Mouse (Mus musculus) liver, adult 2 months (tissue): ENCODE results near the gene AY358078. TPM values are rescaled to one million over a fixed set of nuclear protein-coding genes. Genes with fewer than 3 reads are reported as not detected.
"Not testable (repeated sequence)": the region's sequence is repeated elsewhere in the genome, so short reads cannot be mapped to it uniquely, and the experiment has no call there.

Source experiments
- DNase-seq: peaks from one replicate; pipeline ENCODE4 v3.0.0-alpha.2; 2011; ENCODE audit warnings: low read depth, low spot score; ENCODE audit errors: extremely low read depth
- H3K27ac ChIP-seq: fragments of 200-500 bp; replicated peaks from 2 replicates; pipeline ENCODE4 v1.5.1; 2012; ENCODE audit warnings: low read depth, mild to moderate bottlenecking, control low read depth, inconsistent platforms, low read length; ENCODE audit not compliant: insufficient read depth
- H3K27me3 ChIP-seq: fragments of 200-500 bp; 2 replicates; pipeline ENCODE4 v1.6.1; 2012; ENCODE audit warnings: mild to moderate bottlenecking, moderate library complexity, low read length, inconsistent platforms; ENCODE audit not compliant: control insufficient read depth, insufficient read depth
- H3K36me3 ChIP-seq: fragments of 200-500 bp; 2 replicates; pipeline ENCODE4 v1.6.1; 2012; ENCODE audit warnings: low read length, inconsistent platforms; ENCODE audit not compliant: control insufficient read depth, insufficient read depth
- H3K4me1 ChIP-seq: fragments of 200-500 bp; 2 replicates; pipeline ENCODE4 v1.6.1; 2011; ENCODE audit warnings: low read length; ENCODE audit not compliant: control insufficient read depth, insufficient read depth
- H3K4me3 ChIP-seq: fragments of 200-500 bp; 2 replicates; pipeline ENCODE4 v1.5.1; 2011; ENCODE audit warnings: low read depth, mild to moderate bottlenecking, control low read depth, low read length, moderate library complexity; ENCODE audit not compliant: insufficient read depth
- H3K79me2 ChIP-seq: fragments of 200-500 bp; 2 replicates; pipeline ENCODE4 v1.6.1; 2012; ENCODE audit warnings: inconsistent platforms, mild to moderate bottlenecking, low read length, moderate library complexity; ENCODE audit not compliant: control insufficient read depth, insufficient read depth
- H3K9ac ChIP-seq: fragments of 200-500 bp; 2 replicates; pipeline ENCODE4 v1.6.1; 2012; ENCODE audit warnings: low read depth, mild to moderate bottlenecking, control low read depth, inconsistent platforms, low read length
- CTCF ChIP-seq: fragments of 200-500 bp; IDR thresholded peaks from 2 replicates; pipeline ENCODE4 v1.5.1; 2011; ENCODE audit warnings: low read depth, low read length, control low read depth
- POLR2A ChIP-seq: fragments of 200-500 bp; IDR thresholded peaks from 2 replicates; pipeline ENCODE4 v1.6.1; 2011; ENCODE audit warnings: low read length, control low read depth; ENCODE audit not compliant: insufficient read depth; ENCODE audit errors: extremely low read depth
- WGBS: fragments of 180-500 bp; shearing (Covaris S2); methylation state at CpG from one replicate; pipeline ENCODE4 v1.1.7; 2018; 5-methylcytosine and 5-hydroxymethylcytosine counted together
- polyA plus RNA-seq: library from polyadenylated mRNA; depleted of rRNA; stranded (reverse); fragments of >200 nt; gene quantifications from 2 replicates; pipeline ENCODE4 v1.2.3, GENCODE M21; 2012
- total RNA-seq: library from RNA; depleted of rRNA; stranded (reverse); fragments of >200 nt; gene quantifications from 2 replicates; pipeline ENCODE4 v1.2.3, GENCODE M21; 2014

AY358078 gene
- total and polyA plus RNA-seq, 2 experiments = not detected

DNA sequence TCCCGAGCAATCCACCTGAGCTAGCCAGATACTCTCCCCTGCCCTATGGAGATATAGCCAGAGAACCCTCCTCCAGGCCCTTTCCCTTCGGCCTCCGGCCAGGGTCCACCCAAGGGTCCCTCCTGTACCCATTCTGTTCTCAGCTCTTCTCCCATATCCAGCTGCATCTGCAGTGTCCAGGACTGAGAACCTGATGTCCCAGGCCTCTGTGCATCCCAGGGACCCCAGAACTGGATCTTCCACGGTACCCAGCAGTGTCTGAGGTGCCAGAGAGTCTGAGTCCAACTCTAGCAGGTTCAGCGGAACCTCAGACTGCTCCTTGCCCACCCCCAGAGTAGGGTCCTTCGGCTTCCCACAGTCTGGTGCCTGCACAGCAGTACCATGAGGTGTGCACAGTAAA, 29.3 kb downstream of the AY358078 start:
- no peaks in the 10 kb centered on the region for H3K27me3 ChIP-seq
- no peak overlapping the region for H3K4me3 ChIP-seq
- no peaks in the 10 kb centered on the region for H3K4me1 ChIP-seq
- no peak overlapping the region for H3K27ac ChIP-seq
- DNase-seq = no peak
- TF ChIP-seq POLR2A (no peak), CTCF (no peak)
- H3K79me2 ChIP-seq = no peaks in the 10 kb centered on the region
- H3K36me3 ChIP-seq = no peaks in the 10 kb centered on the region
- no peak overlapping the region for H3K9ac ChIP-seq
- 73% methylated on average over 6 of the region's 6 CpGs for WGBS

GRCm38 (mm10) chr14:51838480-51838879, 38.6 kb downstream of the AY358078 start:
- H3K36me3 ChIP-seq, H3K27me3 ChIP-seq, DNase-seq, H3K79me2 ChIP-seq, H3K9ac ChIP-seq, H3K27ac ChIP-seq, H3K4me1 ChIP-seq, H3K4me3 ChIP-seq: not testable (repeated sequence)
- TF ChIP-seq CTCF = peak; percentile 30; the same call in 1 of the 2 replicates
- WGBS = 14% methylated on average over 2 of the region's 2 CpGs

DNA sequence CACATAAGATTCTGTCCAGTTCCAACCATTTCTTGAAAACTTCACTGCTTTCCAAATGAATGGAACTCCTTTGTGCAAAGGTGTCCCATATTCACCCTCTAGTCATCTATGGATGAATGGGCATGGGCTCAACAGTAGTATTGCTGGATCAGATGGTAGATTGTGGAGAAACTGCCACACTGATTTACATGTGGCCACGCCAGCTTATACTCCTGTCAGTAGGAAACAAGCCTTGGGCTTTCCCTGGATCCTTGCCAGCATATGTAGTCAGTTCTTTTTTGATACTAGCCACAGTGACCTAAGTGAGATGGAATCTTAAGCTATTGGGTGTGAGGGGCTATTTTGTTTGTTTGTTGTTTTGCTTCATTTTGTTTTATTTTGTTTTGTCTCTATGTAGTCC, 42.4 kb downstream of the AY358078 start:
- no peak for DNase-seq
- Histone ChIP-seq H3K4me3 (no peak overlapping the region), H3K79me2 (no peaks in the 10 kb centered on the region), H3K9ac (no peak overlapping the region), H3K4me1 (no peaks in the 10 kb centered on the region), H3K27ac (no peak overlapping the region), H3K27me3 (no peaks in the 10 kb centered on the region), H3K36me3 (no peaks in the 10 kb centered on the region)
- TF ChIP-seq POLR2A (no peak), CTCF (no peak)
- 91% methylated on average over 1 of the region's 1 CpGs for WGBS

DNA sequence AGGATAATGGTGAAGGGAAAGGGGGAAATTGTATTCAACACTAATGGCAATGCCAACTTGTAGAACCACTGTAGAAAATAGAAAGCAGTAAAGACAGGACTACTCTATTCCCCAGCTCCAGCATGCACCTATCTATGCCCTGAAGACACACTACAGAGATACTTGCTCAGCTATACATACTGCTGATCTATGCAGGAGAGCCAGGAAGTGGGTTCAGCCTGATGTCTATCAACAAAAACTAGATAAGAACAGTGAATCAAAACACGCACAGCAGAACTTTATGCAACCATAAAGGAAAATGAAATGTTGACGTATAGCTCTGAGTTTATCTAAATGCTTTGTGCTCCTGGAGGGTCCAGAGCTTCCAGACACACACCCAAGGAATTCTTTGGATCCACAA, 42.9 kb downstream of the AY358078 start:
- H3K36me3 ChIP-seq = no peaks in the 10 kb centered on the region
- H3K79me2 ChIP-seq = no peaks in the 10 kb centered on the region
- no peak overlapping the region for H3K4me3 ChIP-seq
- WGBS = 85% methylated on average over 2 of the region's 2 CpGs
- H3K27ac ChIP-seq = no peak overlapping the region
- H3K9ac ChIP-seq = no peak overlapping the region
- H3K4me1 ChIP-seq = no peaks in the 10 kb centered on the region
- no peak for DNase-seq
- TF ChIP-seq POLR2A (no peak), CTCF (no peak)
- H3K27me3 ChIP-seq = no peaks in the 10 kb centered on the region; the same call in 1 of the 2 replicates

DNA sequence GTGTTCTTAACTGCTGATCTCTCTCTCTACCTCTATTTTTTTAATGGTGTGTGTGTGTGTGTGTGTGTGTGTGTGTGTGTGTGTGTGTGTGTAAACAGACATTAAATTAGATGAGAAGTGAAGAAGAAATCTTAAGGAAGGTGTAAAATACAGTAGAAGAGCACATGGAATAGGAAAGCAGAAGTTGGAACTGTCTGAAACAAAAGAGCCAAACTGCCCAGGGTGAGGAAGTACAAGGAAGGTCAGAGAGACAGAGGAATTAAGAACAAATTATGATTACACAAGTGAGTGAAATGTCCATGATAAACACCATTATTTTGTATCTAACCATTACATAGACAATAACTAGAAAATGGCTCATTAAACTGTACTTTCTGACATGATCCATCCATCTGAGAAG, 44.0 kb downstream of the AY358078 start:
- H3K4me1 ChIP-seq = no peaks in the 10 kb centered on the region
- H3K27ac ChIP-seq = no peak overlapping the region
- H3K36me3 ChIP-seq = no peaks in the 10 kb centered on the region
- no peak overlapping the region for H3K4me3 ChIP-seq
- TF ChIP-seq CTCF (no peak), POLR2A (no peak)
- no peaks in the 10 kb centered on the region; the same call in 1 of the 2 replicates for H3K27me3 ChIP-seq
- no peaks in the 10 kb centered on the region for H3K79me2 ChIP-seq
- no peak overlapping the region for H3K9ac ChIP-seq
- no peak for DNase-seq

DNA sequence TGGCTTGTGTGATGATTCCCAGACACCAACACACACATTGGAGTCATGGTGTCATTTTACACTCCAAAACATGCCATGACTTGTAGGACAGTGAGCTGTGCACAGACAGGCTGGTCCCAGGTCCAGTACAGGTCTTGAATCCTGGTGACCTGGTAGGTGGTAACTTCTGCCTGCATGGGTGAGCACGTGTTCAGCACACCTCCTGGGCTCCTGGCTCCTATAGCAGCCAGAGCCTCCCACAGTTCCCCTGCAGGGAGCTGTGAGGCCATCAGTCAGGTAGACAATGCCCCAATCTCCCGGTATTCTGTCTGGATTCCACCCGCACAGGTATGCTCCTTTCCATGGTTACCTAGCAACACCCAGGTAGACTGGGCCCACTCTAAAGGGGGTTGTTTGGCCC, 46.7 kb downstream of the AY358078 start:
- Histone ChIP-seq H3K79me2 (no peaks in the 10 kb centered on the region), H3K36me3 (no peaks in the 10 kb centered on the region), H3K4me1 (no peaks in the 10 kb centered on the region), H3K27me3 (no peaks in the 10 kb centered on the region; the same call in 1 of the 2 replicates), H3K9ac (no peak overlapping the region), H3K4me3 (no peak overlapping the region), H3K27ac (no peak overlapping the region)
- DNase-seq = no peak
- TF ChIP-seq CTCF (no peak), POLR2A (no peak)
- WGBS = 64% methylated on average over 3 of the region's 3 CpGs
